In genomic region chr6:85332351-85332999, GRCm38 (mm10) we compare ENCODE assay signal across 8 mouse cellular contexts. TPM values are rescaled to one million over a fixed set of nuclear protein-coding genes. Genes with fewer than 3 reads are reported as not detected.
DNase-seq lines count a peak whose midpoint lies in the region; TF ChIP-seq lines count a peak whose summit lies in the region.

No protein-coding gene starts in this region.

- peaks cover 10% of the 10 kb centered on the region for H3K36me3 ChIP-seq in heart, embryonic 10.5 days
- peaks cover 0 to 8% of the 10 kb centered on the region in 2 experiments; a peak in 2 of 4 replicates for H3K36me3 ChIP-seq in MEL (ENCODE audit: control insufficient read depth in 1 of 2, insufficient read depth in 2 of 2, low read length in 2 of 2)
- peaks cover 25% of the 10 kb centered on the region for H3K36me3 ChIP-seq in macrophage (ENCODE audit: inconsistent target)

- no peak for TF ChIP-seq CTCF in MEL (IDR thresholded peaks at IDR 0.05 in 2 of 3, conservative IDR thresholded peaks at IDR 0.05 in 1 of 3; ENCODE audit: control insufficient read depth in 1 of 3, insufficient read depth in 1 of 3, low read depth in 2 of 3, low read length in 3 of 3, poor library complexity in 1 of 3, severe bottlenecking in 1 of 3)
- TF ChIP-seq CTCF in embryonic fibroblast, embryonic 13.5 days (IDR thresholded peaks at IDR 0.05; ENCODE audit: borderline replicate concordance, insufficient read depth, low read length), result no peak

- peaks cover 45% of the 10 kb centered on the region for H3K27me3 ChIP-seq in heart, embryonic 10.5 days (ENCODE audit: insufficient read depth, poor library complexity, severe bottlenecking)
- H3K27me3 ChIP-seq in MEL (ENCODE audit: control insufficient read depth in 1 of 2, insufficient read depth in 2 of 2, low read length in 2 of 2), result no peaks in the 10 kb centered on the region

- H3K4me3 ChIP-seq in heart, embryonic 10.5 days, result peak overlapping the region; percentile 74
- H3K4me3 ChIP-seq in MEL (ENCODE audit: control insufficient read depth in 1 of 2, insufficient read depth in 1 of 2, low read depth in 2 of 2, low read length in 2 of 2) (peak overlapping the region; percentile 73 to 92), macrophage (ENCODE audit: inconsistent target) (peak overlapping the region; percentile 73)
- peak overlapping the region; percentile 71 for H3K4me3 ChIP-seq in embryonic fibroblast, embryonic 13.5 days (ENCODE audit: insufficient read depth, low read length)

- H3K4me1 ChIP-seq in heart, embryonic 10.5 days, result peaks cover 9% of the 10 kb centered on the region
- H3K4me1 ChIP-seq in MEL (ENCODE audit: control insufficient read depth in 1 of 2, insufficient read depth in 2 of 2, low read length in 2 of 2), result peaks cover 2 to 15% of the 10 kb centered on the region in 2 experiments; a peak in 3 of 4 replicates
- peaks cover 7% of the 10 kb centered on the region; the same call in 1 of the 2 replicates for H3K4me1 ChIP-seq in embryonic fibroblast, embryonic 13.5 days (ENCODE audit: control insufficient read depth, insufficient read depth, low read length)

- TF ChIP-seq POLR2A in MEL (IDR thresholded peaks at IDR 0.05; ENCODE audit: control insufficient read depth in 1 of 2, insufficient read depth in 1 of 2, low read depth in 1 of 2, low read length in 2 of 2, poor library complexity in 1 of 2), result peak in 1 of 2 experiments; percentile 19; a peak in 2 of 4 replicates
- TF ChIP-seq POLR2A in embryonic fibroblast, embryonic 13.5 days (IDR thresholded peaks at IDR 0.05; ENCODE audit: low read depth, low read length), result peak; percentile 49

- no peak for TF ChIP-seq RAD21 in MEL (IDR thresholded peaks at IDR 0.05; ENCODE audit: low read depth, low read length)

- H3K27ac ChIP-seq in heart, embryonic 10.5 days, result peak overlapping the region; percentile 92
- 0 out of 2 replicates have a peak overlapping the region, but pooled peaks have one; percentile 21 for H3K27ac ChIP-seq in MEL (ENCODE audit: control insufficient read depth, low read depth, low read length)
- H3K27ac ChIP-seq in embryonic fibroblast, embryonic 13.5 days (ENCODE audit: insufficient read depth, low read length), result peak overlapping the region; percentile 19
- H3K27ac ChIP-seq in macrophage, result peak overlapping the region; percentile 92

- H3K79me2 ChIP-seq in MEL (ENCODE audit: control insufficient read depth, insufficient read depth, low read length, poor library complexity) (peaks cover 2% of the 10 kb centered on the region; the same call in 1 of the 2 replicates), macrophage (ENCODE audit: inconsistent target) (peaks cover 39% of the 10 kb centered on the region; the same call in 1 of the 2 replicates)

- no peak for DNase-seq in heart, embryonic 10.5 days (ENCODE audit: low spot score)
- no peak for DNase-seq in heart, adult 8-10 months (ENCODE audit: low spot score)
- DNase-seq in MEL (ENCODE audit: low read depth, low spot score), result no peak
- DNase-seq in induced T-regulatory cell, adult 2 months (ENCODE audit: low read depth), result peak; percentile 22
- DNase-seq in adipocyte (ENCODE audit: low spot score), result no peak
- DNase-seq in layer of hippocampus, adult 8-10 months (ENCODE audit: low spot score in 2 of 2), result no peak

- H3K9ac ChIP-seq in MEL (ENCODE audit: control insufficient read depth, low read depth, low read length, poor library complexity, severe bottlenecking), result peak overlapping the region; percentile 67

- H3K9me3 ChIP-seq in heart, embryonic 10.5 days, result no peaks in the 10 kb centered on the region
- H3K9me3 ChIP-seq in MEL (replicated peaks; ENCODE audit: insufficient read depth, low read length), result no peaks in the 10 kb centered on the region

- no peak for TF ChIP-seq EP300 in MEL (IDR thresholded peaks at IDR 0.05; ENCODE audit: low read depth in 1 of 2, low read length in 2 of 2)

- under 1% methylated on average over 41 of the region's 41 CpGs for WGBS in heart, embryonic 10.5 days
- WGBS in macrophage (ENCODE audit: missing documents), result 2% methylated on average over 41 of the region's 41 CpGs

TF ChIP-seq in MEL, 35 proteins besides CTCF, POLR2A, EP300 and RAD21:
- TF ChIP-seq RCOR1 (IDR thresholded peaks at IDR 0.05; ENCODE audit: low read depth, low read length), result no peak
- 0 out of 2 replicates have a peak, but pooled peaks have one; percentile 49 for TF ChIP-seq UBTF (IDR thresholded peaks at IDR 0.05; ENCODE audit: borderline replicate concordance, insufficient read depth, low read depth, low read length)
- TF ChIP-seq GATA1 (IDR thresholded peaks at IDR 0.05; ENCODE audit: low read depth, low read length), result no peak
- 0 out of 2 replicates have a peak, but pooled peaks have one; percentile 42 for TF ChIP-seq MXI1 (IDR thresholded peaks at IDR 0.05; ENCODE audit: low read depth, low read length)
- peak; percentile 50 for TF ChIP-seq TBP (IDR thresholded peaks at IDR 0.05; ENCODE audit: low read depth, low read length)
- no peak for TF ChIP-seq TCF12 (IDR thresholded peaks at IDR 0.05; ENCODE audit: low read depth, low read length)
- TF ChIP-seq MYC (IDR thresholded peaks at IDR 0.05; ENCODE audit: low read depth, low read length), result 0 out of 2 replicates have a peak, but pooled peaks have one; percentile 31
- 0 out of 2 replicates have a peak, but pooled peaks have one; percentile 27 for TF ChIP-seq NRF1 (IDR thresholded peaks at IDR 0.05; ENCODE audit: insufficient read depth, low read depth, low read length, poor library complexity, severe bottlenecking)

RNA-seq across cellular contexts. Expression of gene Sfxn5, which starts 0.7 kb away (rescaled TPM):
- polyA plus RNA-seq in heart, embryonic 10.5 days (2016; fragmentation: Nextera tagmentation; extraction: Ambion mirVana), result 4.5 and 5.8 TPM in 2 replicates
- total RNA-seq in heart, adult 8-10 months (2022), result 1 to 10 TPM; 3.2 to 6.4 (median 4.5) TPM
- total RNA-seq in MEL (2012; rRNA removed), result 1.8 and 2.0 TPM in 2 replicates
- polyA plus RNA-seq in MEL (2012; ENCODE audit: insufficient read depth in 1 of 2, insufficient read length in 2 of 2, low read depth in 1 of 2, low replicate concordance in 2 of 2, missing spikeins in 1 of 2) (1 to 10 TPM in 1 of 2 experiments, not detected in 1; 3.0 TPM), macrophage (2018) (3.8 to 11.4 TPM (median 5.9 TPM) in 3 replicates)
- 8.2 and 9.7 TPM in 2 replicates for polyA plus RNA-seq in embryonic fibroblast, embryonic 13.5 days (2011; ENCODE audit: insufficient read length, low read depth, missing spikeins)
- 10 to 100 TPM in 25 of 26 experiments, 1 to 10 TPM in 1; 6.3 to 87.7 (median 36.8) TPM for total RNA-seq in macrophage (2018; cell fraction: chromatin; rRNA removed)
- 10 to 100 TPM in 12 of 26 experiments, 1 to 10 TPM in 14; 3.5 to 20.3 (median 7.5) TPM for total RNA-seq in macrophage (2018; cell fraction: cytosol; rRNA removed)
- 10 to 100 TPM in 24 of 26 experiments, 1 to 10 TPM in 2; 6.9 to 51.7 (median 23.0) TPM for total RNA-seq in macrophage (2018; cell fraction: nucleus; rRNA removed)
- total RNA-seq in layer of hippocampus, adult 8-10 months (2022), result 100 to 1,000 TPM; 176 to 205 (median 188) TPM

RNA-seq across cellular contexts. Expression of gene Rab11fip5, which starts 42.0 kb away (rescaled TPM):
- 9.0 and 23.0 TPM in 2 replicates for polyA plus RNA-seq in heart, embryonic 10.5 days (2016; fragmentation: Nextera tagmentation; extraction: Ambion mirVana)
- 10 to 100 TPM; 62.7 to 80.9 (median 72.0) TPM for total RNA-seq in heart, adult 8-10 months (2022)
- 3.1 and 3.3 TPM in 2 replicates for total RNA-seq in MEL (2012; rRNA removed)
- polyA plus RNA-seq in MEL (2012; ENCODE audit: insufficient read depth in 1 of 2, insufficient read length in 2 of 2, low read depth in 1 of 2, low replicate concordance in 2 of 2, missing spikeins in 1 of 2) (1 to 10 TPM in 1 of 2 experiments, not detected in 1; 8.5 TPM), macrophage (2018) (38.4 to 80.5 TPM (median 38.6 TPM) in 3 replicates)
- polyA plus RNA-seq in embryonic fibroblast, embryonic 13.5 days (2011; ENCODE audit: insufficient read length, low read depth, missing spikeins), result 27.2 and 28.2 TPM in 2 replicates
- 10 to 100 TPM in 24 of 26 experiments, 1 to 10 TPM in 2; 4.5 to 67.9 (median 27.2) TPM for total RNA-seq in macrophage (2018; cell fraction: chromatin; rRNA removed)
- total RNA-seq in macrophage (2018; cell fraction: cytosol; rRNA removed), result 100 to 1,000 TPM in 1 of 26 experiments, 10 to 100 TPM in 25; 23.9 to 104 (median 44.7) TPM
- 10 to 100 TPM; 15.6 to 85.3 (median 32.2) TPM for total RNA-seq in macrophage (2018; cell fraction: nucleus; rRNA removed)
- total RNA-seq in layer of hippocampus, adult 8-10 months (2022), result 10 to 100 TPM; 62.8 to 68.1 (median 65.7) TPM

Comparison
In these comparisons a context has a peak if more than half of its experiments do, and no peak if none do; other contexts are left out.
1. H3K27ac ChIP-seq: peak in every context shown above with its lines; median percentile 92 in heart, embryonic 10.5 days; 92 in macrophage; 21 in MEL; 19 in embryonic fibroblast, embryonic 13.5 days.